Mouse (Mus musculus): ENCODE results near the gene Igsf11.

The Igsf11 gene

DNA sequence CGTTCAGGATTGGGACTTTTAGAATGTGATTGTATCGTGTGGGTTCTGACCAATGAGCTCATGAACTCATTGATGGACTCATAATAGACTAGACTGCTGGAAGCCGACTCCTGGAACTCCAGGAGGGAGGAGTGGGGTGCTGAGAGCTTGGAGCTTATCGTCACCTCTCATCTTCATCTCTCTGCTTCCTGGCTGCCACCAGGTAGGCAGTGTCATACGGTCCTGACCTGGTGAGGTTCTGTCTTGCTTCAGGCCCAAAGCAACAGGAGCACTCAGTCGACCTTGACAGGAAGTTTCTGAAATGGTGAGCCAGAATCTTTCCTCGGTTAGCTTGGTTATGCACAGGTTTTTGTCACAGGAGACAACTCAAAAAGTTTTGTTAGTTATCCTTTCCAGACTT, at the start of gene Igsf11:
TSS of gene Igsf11 (plus strand) at position 301 of the 400 bp plus-strand sequence.
- DNase-seq = no peak

GRCm38 (mm10) chr16:38858120-38858749, 34.2 kb upstream of the Igsf11 start:
- DNase-seq = no peak

GRCm38 (mm10) chr16:38860548-38860947, 31.9 kb upstream of the Igsf11 start:
- no peak for DNase-seq

- DNase-seq = no peak
These were observed 28.1 kb upstream of the Igsf11 start for GRCm38 (mm10) chr16:38864358-38864757.

DNA sequence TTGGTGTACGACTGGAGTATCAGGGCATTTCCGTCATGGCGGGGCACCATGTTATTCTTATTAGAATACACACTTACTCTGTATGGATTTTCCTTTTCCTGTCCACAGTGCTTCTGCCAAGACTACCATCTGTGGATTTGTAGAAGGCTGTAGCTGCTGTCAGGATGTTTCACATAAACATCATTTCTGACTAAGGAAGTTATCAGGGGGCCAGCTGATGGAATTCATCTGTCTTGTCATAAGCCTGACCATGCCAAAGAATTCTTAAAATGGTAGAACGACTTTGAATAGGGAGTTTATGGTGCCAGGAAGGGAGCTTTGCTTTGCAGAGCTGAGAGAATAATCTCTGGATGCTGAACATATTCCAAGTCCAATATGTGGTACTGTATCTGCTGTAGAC, 19.2 kb upstream of the Igsf11 start:
- no peak for DNase-seq

- no peak for DNase-seq
These were observed 18.0 kb upstream of the Igsf11 start for GRCm38 (mm10) chr16:38874481-38874880.

GRCm38 (mm10) chr16:38898816-38899425, 6.5 kb downstream of the Igsf11 start:
- DNase-seq = no peak

GRCm38 (mm10) chr16:38900024-38900423, 7.6 kb downstream of the Igsf11 start:
- DNase-seq = no peak

DNA sequence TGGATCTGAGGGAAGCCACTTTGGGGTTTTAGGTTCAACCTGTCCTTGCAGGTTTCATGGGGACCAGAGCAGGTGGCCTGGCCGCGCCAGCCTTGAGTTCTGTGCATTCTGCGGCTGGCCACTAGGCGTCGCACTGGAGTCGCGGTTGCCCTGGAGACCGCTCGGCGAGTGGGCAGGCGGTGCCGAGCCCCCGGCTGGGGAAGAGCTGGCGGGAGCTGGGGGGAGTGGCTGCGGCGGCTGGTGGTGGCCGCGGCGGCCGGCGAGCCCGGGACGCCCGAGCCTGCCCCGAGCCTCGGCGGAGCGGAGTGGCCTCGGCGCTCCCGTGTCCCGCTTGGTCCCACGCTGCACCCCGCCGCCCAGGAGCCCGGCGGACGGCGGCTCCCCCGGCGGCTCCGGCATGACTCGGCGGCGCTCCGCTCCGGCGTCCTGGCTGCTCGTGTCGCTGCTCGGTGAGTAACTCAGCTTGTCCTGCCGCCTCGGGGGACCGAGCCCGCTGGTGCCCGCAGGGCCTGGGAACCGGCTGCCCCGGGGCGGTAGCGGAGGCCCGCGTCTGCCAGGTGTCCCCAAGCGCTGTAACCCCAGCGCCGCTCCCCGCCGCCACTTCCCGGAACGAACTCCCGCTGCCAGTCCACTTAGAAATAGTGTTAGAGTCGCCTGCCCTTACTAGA, 9.8 kb downstream of the Igsf11 start:
- peak; percentile 58 to 64 for DNase-seq

- no peak for DNase-seq
These were observed 10.5 kb downstream of the Igsf11 start for GRCm38 (mm10) chr16:38903020-38903419.

GRCm38 (mm10) chr16:38904202-38904601, 11.7 kb downstream of the Igsf11 start:
- no peak for DNase-seq

DNA sequence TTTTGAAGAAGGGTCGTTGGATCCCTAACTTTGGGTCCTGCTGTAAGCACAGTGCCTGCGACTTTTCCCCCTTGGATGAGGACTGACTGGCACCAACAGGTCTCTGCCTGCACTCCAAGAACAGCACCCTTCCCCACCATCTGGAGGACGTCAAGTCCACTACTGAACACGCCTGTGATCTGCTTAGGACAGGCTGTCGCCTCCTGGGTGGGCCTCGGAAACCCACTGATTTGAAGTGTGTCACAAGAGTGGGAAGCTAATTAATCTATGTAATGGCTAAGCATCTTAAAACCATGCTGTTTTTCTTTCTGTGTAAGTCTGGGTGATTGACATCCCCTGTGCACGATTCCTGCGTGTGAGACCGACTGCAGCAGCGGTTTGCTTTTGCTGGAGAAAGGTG, 13.4 kb downstream of the Igsf11 start:
- no peak for DNase-seq

DNA sequence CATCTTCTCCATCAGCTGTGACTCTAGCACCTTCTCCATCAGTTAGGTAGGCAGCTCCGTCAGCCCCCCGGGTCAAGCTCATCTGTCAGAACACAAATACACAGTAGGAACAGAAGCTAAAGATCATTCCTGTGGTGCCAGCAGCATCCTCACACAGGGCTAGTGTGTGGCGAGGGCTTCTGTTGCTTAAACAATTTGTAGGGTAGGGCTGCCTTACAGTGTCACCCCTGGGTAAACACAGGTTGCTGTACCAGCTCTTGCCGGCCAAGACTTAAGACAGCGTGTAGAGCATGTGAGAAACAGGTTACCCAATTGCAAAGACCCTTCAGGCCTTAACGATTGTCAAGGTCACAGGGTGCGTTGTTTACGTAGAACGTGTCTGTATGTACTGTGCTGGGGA, 15.8 kb downstream of the Igsf11 start:
- no peak for DNase-seq

DNA sequence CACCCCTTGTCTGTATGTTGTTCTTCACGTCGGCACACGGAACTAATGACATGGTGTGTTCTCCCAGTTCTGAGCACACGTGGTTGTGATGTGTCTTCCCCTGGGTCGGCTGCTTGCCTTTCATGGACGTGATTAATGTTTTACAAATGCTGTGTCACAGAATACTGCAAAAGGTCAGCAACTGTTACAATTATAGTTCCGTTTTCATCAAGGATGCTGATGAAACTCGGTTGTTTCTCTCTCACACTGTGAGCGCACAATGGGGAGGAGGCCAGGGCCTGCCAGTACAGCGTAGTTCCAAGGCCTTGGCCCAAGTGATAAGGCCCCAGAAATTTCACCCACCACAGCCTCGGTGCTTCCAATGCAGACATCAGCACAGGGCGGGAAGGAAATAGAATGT, 17.0 kb downstream of the Igsf11 start:
- DNase-seq = no peak

- no peak for DNase-seq
These were observed 17.6 kb downstream of the Igsf11 start for GRCm38 (mm10) chr16:38910088-38910487.

- DNase-seq = no peak
These were observed 23.0 kb downstream of the Igsf11 start for GRCm38 (mm10) chr16:38915451-38915850.

DNA sequence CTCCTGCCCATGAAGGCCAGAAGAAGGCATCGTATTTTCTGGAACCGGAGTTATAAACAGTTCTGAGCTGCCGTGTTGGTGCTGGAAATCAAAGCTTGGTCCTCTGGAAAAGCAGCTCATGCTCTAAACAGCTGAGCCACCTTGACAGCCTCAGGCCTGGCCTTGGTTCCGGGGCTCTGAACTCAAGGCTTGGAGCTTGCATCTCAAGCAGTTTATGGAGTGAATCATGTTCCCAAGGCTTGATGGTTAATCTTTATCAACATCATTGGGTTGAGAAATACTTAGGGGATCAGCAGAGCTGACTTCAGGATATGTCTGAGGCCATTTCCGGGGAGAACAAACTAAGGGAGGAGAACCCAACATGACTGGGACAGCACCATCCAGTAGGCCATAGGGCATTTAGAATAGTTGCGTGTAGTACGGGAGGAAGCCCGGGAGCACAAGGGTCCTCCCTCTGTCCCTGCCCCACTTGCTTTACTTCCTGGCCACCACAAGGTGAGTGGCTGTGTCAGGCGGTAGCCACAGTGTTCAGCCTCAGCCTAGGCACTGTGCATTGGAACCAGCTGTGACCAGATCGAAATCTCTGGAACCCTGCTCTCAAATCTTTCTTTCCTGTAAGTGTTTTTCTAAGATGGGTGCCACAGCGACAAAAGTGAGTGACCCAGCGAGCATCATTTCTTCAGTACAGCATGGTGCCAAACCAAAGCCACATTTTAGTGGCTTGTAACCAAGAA, 23.7 kb downstream of the Igsf11 start:
- DNase-seq = no peak

DNA sequence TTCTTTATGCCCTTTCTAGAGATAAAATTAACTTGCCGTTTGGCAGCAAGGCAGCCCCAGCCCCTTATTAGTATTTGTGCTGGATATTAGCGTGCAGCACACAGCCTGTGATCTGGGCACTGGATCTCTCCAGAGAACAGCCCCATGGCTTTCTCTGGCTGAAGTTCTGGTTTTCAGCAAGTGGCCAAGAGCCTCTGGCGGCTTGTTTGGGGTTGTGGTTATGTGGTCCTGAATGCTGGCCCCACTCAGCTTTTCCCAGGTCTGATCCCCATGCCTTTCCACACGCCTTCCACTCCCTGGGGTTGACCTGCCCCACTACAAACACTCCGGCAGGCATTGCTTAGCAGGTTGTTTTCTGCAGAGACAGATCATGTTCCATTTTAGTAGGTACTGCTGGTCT, 24.4 kb downstream of the Igsf11 start:
- no peak for DNase-seq

- DNase-seq = no peak
These were observed 25.6 kb downstream of the Igsf11 start for GRCm38 (mm10) chr16:38918121-38918520.

GRCm38 (mm10) chr16:38920488-38920887, 28.0 kb downstream of the Igsf11 start:
- DNase-seq = no peak

GRCm38 (mm10) chr16:38924940-38925339, 32.5 kb downstream of the Igsf11 start:
- DNase-seq = no peak

DNA sequence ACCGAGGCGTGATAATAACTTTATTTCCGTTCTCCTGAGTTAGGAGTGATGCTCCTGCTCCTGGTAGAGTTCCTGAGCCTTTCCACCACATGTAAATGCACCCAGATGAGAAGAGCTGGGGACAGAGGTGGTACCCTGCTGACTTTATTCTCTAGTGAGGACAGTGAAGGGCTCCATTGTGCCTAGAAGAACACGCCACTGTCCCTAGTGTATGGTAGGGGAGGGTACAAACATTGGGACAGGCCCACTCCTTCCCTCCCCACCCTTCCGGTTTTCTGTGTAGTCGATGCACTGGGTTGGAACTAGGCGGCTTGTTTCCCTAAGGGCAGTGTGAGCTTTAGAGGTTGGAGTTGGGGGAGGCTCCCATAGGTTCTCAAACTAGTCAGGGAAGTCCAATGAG, 36.3 kb downstream of the Igsf11 start:
- no peak for DNase-seq

- no peak for DNase-seq
These were observed 39.0 kb downstream of the Igsf11 start for GRCm38 (mm10) chr16:38931519-38931918.

- no peak for DNase-seq
These were observed 48.3 kb downstream of the Igsf11 start for GRCm38 (mm10) chr16:38940805-38941204.
